Mouse (Mus musculus): ENCODE measurements at regions not wholly inside any gene's neighbourhood (a gene's known extent, or its start where the extent isn't known, plus 50 kb on each side); places are given as distances from the start of the nearest gene placed in this dataset.

- CTCF ChIA-PET: interaction anchor here (0.7 kb wide), 1 partner anchor 27 kb away, joined by 6 read pairs; no protein-coding TSS in a partner anchor
Observed at GRCm38 (mm10) chr5:58497326-58497725, 779.6 kb downstream of the Pcdh7 start.

GRCm38 (mm10) chr5:58531601-58532000 lies 813.8 kb downstream of the Pcdh7 start:
- CTCF ChIA-PET: no interaction called here

- CTCF ChIA-PET: no interaction called here
Observed at GRCm38 (mm10) chr5:58556770-58557169, 839.0 kb downstream of the Pcdh7 start.

GRCm38 (mm10) chr5:58559816-58560215 lies 842.0 kb downstream of the Pcdh7 start:
- CTCF ChIA-PET: no interaction called here

- CTCF ChIA-PET: no interaction called here
Observed at GRCm38 (mm10) chr5:58599876-58600275, 882.1 kb downstream of the Pcdh7 start.

- CTCF ChIA-PET: no interaction called here
Observed at GRCm38 (mm10) chr5:58621527-58621926, 903.8 kb downstream of the Pcdh7 start.

All from spleen, embryonic (tissue).